Mouse (Mus musculus) mouse embryonic stem cell (cell line): ENCODE data around the gene Shisa3.

Source experiments
- in situ Hi-C, 2 experiments: fragments of 300-500 bp; cut with MboI; formaldehyde crosslinking; loops; 1 replicate in 1 of 2; 3 replicates in 1 of 2; pipeline ENCODE4 v1.14.3; 2019 to 2020; ENCODE audit warnings: low sequenced_read_pairs in 2 of 2, low pct_unique_long_range_greater_than_20kb in 1 of 2, mixed read lengths in 1 of 2; ENCODE audit not compliant: unreplicated experiment in 1 of 2

Gene Shisa3

DNA sequence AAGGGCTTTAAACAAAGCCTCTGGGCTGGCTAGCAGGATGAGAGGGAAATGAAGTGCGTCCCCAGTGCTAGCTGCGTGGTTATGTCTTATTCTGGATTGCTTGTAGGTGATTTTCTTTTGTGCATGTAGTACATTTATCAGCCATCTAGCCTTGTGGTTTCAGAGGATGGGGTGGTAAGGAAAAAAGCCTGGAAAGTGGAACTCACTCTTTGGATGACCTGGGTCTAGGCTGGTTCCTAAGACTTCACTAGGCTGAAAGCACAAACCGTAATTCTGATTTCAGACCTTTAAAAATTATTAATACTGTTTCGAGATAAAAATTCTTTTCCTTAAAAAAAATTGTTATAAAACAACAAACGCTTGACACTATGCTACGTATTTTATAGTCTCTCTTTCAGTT, 22.2 kb downstream of the Shisa3 start:
- in situ Hi-C loops, result no loop called here

DNA sequence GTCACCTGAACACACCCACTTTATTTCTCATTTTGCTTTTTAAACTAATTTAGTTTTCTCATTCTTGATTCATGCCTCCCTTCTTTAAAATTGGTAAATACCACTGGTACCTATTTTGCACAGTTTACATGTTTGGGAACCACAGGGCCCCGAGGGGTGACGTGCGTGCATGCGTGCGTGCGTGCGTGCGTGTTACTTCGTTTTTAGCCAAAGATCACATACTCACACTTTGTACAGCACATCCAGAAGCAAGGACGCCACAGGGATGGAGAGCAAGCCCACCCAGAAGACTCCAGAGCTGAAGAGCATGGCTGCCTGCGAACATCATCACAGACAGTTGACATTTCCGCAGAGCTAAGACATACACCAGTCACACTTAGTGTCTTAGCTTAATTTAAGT, 23.6 kb downstream of the Shisa3 start:
- in situ Hi-C loops, result no loop called here

DNA sequence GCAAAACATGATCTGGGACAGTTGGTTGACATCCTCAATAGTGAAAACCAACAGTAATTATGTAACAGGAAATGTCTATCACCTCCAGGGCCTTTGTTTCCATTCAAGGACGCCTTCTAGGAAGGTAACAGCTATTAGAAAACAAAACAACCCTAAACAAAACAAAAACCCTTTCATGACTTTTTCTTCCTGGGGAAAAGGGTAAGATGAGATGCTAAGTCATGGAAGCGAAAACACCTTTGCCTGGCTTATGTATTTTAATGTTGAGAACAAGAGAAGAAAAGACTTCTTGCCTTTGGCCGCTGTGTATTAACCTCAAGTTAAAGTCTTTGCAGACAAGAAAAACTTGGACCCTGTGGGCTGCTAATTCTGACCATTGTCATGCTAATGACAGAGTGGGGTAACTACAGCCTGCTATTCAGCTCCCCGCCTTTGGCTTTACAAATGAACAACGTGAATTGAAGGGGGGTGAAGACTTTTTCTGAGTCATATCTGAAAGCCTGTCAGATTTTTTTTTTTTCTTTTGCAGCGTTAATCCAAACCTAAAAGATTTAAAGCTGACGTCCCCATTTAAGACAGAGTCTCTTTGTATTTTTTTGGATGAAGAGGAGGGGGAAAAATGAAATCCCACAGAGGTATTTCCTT, 25.6 kb downstream of the Shisa3 start:
- in situ Hi-C loops, result no loop called here

DNA sequence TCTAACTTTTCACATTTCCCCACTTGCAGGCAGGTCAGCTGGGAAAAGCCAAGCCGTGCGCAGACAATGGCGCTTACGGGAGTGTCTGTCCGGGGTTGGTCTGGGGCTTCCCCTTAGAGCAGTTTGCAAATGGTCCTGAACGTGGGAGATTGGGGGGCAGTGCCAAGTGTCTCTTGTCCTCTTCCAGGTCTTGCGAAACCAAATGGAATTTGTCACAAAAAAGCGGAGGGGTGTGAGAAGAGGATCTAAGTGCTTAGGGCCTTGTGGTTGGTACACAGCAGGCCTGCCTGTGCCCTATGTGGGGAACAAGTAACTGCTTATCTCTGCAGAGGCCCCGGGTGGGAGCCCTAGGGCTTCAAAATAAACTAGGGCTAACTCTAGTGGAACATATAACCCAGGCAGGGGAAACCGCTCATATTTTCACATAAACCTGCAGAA, 26.2 kb downstream of the Shisa3 start:
- in situ Hi-C loops, result no loop called here

DNA sequence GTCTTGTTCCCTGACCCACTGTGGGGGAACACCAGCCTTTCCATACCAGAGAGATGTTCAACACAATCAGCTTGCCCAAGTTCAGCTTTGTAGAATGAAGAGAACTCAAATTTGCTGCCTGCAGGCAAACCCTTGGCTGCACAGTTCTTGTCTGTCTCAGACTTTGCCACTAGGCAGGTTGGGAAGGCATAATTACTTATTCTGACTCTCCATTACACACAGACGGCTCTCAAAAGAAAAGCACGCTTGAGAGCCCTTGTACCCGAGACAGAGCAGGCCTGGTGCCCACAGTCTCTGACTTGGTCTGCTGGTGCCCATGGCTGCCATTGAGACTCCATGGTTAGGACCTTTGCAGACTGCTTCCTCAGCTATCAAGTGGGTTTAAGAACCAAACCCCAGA, 26.7 kb downstream of the Shisa3 start:
- in situ Hi-C loops, result no loop called here

DNA sequence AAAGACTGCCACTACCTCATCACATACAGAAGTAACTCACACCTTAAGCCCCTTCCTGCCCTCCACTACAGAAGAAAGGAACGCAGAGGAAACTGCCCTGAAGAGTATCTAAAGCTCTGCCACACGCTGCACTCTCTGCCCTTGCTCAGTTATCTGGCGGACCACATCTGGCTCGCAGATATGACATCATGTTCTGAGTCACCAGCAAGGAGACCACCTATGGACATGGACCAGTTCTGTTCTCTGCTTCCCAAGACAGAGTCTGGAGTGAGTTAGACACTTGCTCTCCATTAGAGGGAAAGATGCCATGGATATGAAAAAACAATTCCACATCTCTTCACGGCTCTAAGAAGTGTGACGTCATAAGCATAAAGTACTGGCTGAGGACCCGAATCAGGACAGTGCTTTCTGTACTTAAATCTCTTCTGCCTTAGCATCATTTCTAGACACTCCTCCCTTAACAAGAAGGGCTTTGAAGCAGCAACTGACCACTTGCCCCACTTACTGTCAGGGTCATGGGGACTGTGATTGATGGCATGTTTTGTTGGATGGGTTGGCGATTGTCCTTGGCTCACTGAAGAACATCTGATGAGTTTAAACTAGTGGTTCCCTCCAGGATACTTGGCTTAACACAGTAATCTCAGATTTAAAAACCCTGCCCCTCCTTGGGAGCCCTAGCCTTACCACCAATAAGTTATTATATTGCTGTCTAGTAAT, 33.1 kb downstream of the Shisa3 start:
- in situ Hi-C loops, result no loop called here

DNA sequence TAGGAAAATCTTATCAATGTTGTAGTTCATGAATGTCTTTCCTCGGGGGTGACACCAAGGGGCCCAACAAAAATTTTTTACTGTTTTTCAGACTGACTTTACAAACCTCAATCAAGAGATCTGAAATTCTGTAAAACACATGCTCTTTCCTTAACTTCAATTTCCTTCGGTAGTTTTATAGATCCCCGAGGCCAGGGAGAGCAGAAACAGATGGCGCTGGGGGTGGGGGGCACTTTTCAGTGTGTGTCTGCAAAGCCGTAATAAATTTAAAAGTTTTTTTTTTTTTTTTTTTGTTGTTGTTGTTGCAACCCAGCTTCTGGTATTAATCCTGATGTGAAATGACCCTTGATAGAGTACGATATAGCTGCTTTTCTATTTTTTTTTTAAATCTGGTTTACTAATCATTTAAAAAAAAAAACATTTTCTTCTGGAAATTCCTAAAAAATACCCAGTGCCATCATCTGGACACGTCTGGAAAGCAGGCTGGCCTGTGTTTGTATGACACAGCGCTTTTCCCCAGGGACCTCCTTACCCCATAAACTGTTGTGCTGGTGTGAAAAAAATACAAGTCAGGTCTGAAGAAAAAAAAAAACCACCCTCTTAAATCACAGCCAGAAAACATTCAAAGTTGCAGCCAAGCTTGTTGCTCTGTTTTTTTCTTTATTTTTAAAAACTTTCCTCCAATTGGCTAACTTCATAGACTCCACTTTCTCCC, 33.9 kb downstream of the Shisa3 start:
- in situ Hi-C loops, result no loop called here

DNA sequence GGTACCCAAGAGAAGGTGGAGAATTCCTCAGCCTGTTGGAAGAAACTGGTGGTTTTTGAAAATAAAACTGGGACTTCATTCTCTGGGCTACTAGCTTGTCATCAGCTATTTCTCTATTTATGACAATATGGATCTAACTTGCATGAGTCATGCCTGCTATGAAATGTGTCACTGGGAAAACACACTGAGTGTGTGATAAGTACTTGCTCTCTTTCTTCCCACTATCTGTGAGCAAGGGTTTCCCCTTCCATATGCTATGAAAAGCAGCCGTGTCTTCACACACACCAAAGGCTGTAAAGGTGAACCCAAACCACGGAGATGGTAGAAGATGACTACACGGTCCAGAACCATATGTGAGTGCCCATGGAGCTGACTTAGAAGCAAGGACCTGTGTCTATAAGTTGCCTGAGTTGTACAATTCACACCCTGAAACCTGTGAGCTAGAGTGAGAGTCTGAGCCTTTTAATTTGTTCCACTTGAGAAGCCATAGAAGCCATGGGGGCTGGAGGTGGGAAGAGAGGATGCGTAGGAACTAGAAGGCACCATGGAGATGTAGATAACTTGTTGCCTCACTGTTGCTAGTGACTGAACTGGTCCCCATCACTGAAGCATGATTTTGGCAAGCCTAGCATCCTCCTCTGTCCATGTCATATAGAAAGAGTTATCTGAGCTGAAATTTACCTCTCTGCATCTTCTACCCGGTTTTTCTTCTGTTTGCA, 36.0 kb downstream of the Shisa3 start:
- in situ Hi-C loops, result no loop called here

DNA sequence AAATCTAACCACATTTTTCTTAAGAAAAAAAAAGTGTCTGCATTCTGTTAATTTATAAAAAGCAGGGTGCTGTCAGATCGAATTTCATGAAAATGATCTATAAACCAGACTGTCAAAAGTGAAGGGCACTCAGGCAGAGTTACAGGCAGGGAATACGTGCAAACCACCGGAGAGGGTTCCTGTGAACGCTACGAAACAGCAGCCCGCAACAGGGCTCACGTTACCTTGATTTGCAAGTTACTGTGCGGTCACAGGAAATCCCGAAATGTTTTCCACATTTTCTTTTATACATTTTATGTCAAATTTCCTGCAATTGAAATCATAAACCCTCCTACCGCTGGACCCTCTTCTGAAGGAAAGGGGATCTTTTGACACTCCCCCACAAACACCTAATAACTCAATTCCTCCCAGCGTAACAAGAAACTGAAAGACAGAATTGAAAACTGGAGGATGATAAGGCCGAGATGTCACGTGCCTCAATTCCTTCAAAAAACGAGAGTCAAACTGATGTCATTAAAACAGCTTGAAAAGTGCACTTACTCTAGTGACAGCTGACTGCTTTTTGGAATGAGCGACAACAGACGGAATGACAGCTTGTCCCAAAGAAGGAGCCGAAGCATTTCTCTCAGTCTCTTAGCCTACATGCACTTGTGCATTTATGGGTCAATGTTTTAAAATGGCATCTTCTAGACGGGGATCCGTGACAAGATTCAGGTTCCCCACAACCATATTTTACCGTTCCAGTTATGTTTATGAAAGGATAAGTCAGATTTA, 39.3 kb downstream of the Shisa3 start:
- in situ Hi-C loops, result no loop called here

DNA sequence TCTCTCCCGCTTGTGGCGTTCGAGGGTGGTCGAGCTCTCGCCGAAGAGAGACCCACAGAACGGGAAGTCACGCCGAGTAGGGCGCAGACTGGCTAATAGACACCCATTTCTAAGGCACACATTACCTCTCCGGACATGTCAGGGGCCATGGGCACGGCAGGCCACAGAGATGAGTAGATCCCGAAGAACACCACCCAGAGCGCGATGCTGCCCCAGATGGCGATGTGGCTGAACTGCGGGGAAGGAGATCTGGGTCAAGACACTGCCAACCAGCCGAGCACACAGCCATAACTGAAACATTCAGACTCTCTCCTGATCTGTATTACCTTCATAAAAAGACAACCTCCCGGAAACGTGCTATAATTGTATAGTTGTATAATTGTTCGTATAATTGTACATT, 39.9 kb downstream of the Shisa3 start:
- in situ Hi-C loops, result no loop called here

DNA sequence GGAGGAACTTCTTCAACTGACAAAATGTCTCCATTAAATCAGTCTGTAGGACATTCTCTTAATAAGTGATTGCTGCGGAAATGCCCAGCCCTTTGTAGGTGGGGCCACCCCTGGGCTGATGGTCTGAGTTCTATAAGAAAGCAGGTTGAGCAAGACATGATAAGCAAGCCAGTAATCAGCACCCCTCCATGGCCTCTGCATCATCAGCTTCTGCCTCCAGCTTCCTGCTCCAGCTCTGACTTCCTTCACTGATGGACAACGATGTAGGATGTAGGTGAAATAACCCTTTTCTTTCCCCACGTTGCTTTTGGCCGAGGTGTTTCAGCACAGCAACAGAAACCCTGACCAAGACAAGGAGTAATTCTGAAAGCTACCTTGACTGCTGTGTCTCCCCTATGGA, 41.5 kb downstream of the Shisa3 start:
- in situ Hi-C loops, result no loop called here

DNA sequence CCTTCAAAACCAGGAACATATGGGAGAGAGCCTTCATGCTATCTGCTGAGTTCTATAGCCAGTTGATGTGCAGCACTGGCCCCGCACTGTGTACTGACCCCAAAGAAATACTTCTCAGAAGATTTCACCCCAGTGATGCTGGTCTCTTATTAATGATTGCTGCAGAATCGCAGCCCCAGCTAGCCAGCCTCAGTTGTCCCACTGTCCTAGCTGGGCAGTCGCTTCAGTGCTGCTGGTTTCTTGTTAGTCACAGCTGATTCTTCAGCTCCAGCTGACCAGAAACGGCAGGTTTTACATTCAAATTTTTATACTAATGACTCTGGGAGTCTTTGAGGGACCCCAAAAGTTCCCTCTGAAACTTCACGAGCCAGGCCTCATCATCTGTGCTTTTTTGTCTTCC, 42.3 kb downstream of the Shisa3 start:
- in situ Hi-C loops, result no loop called here

DNA sequence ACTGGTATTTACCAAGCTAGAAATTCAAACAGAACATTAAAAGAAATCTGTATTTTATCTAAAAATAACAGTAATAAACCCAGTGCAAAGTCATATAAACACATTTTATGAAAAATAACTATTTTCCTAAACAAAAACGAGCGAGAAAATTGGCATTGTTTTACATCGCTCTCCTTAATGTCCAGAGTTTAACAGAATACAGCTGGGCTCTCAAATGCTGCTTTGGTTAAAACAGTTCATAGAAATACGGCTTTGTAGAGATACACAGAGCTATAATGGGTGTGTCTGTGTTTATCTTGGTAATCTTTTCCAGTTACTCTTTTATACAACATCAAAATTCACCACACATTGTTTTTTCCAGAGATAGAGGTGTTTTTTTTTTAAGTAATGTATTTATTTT, 44.8 kb downstream of the Shisa3 start:
- in situ Hi-C loops, result no loop called here

DNA sequence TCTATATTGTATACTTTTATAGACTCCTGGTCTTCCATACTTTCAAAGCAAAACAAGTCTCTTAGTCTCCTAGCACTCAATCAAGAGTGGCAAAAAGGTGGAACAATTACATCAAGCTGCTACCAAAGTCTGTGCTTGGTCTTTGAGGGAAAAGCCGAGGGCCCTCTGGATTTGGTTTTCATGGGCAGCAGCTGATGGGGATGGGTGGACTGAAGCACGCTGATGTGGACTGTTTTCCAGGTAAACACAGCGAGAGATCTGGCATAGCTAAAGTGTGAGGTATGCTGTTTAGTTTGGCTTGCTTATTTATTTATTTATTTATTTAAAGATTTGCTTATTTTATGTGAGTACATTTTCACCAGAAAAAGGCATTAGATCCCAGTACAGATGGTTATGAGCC, 45.9 kb downstream of the Shisa3 start:
- in situ Hi-C loops, result no loop called here

DNA sequence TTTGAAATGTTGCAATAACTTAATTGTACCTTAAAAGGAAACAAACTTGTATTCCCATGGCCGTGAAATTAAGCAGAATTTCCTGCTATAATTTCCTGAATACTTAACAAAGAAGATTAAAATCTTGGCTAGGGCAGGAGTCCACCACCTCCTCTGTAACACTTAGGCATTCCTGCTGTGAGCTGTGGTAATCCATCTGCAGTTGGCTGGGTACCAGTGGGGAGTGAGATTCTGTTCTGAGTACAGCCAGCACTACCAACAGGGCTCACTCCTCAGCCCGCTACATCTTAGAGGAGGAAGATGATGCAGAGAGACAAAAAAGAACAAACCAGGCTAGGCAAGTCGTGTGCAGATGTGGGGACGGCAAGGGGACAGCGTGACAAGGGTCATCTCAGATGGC, 46.9 kb downstream of the Shisa3 start:
- in situ Hi-C loops, result no loop called here

DNA sequence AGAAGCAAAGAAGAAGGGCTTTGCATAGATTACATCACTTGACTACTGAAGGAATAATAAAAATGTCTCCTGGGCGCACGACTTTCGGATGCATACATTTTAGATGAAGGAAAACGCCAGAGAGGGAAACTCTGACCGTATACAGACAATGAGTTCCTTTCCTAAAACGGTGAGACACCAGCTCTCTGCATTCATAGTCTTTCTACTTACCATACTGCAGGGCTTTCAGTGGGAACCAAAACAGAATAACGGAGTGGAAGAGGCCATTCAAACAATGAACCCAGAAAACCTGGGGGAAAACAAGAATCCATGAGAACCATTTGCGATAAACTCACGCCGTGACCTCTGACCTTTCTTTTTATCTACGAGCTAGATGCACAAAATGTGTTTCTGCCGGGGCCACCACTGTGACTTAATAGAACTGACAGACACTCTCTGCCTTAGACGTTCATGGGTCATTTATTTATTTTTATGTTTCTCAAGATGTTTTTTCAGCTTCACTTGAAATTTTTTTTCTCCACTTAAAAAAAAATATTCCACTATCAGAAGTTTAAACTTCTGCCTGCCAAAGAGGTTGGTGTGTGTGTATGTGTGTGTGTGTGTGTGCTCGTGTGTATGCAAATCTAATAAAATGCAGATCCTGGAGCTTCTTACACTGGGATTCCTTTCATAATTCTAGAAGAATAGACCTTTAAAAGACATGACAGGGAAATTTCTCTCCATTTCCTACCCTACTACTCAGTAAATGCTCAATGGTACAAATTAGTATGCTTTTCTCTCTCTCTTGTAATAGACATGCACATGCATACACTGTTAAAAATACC, 48.2 kb downstream of the Shisa3 start:
- in situ Hi-C loops, result no loop called here

DNA sequence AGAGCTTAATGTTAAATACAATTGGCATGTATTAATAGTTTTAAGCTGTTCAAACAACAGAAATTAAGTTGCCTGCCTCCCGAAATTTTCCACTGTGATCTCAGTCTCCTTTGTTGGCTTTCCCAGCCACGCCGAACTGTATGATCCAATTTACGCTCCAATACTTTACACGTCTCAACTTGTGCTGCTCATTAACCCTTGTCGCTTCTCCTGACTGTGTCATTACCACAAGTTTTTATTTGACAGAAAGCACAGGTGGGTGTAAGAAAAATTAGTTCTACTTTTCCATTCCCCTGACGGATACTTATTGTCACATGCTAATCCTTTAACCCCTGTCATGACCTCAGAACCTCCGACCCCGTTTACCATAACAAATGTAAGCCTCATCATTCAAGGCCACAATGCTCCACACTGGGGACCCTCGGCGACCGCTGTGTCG, 49.2 kb downstream of the Shisa3 start:
- in situ Hi-C loops, result no loop called here

DNA sequence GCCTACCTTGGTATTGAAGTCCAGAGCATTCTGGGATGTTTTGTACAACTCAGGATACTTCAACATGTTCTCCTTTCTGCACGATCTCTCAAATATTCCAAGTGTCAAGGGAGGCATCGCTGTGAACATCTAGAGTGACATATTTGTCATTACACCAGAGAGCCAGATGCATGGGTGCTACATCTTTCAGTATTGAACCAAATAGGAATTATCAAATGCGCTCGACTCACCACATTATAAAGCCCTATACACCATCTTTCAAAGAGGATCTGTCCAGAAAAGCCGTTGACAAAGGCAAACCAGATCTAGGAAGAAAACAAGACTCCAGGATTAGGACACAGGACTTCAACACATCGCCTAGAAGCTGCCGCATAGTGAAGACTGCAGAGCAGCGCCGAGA, 52.2 kb downstream of the Shisa3 start:
- in situ Hi-C loops, result no loop called here
